Mouse (Mus musculus): Measurements from ENCODE around the gene Inpp5a.
A peak's percentile ranks its signal among the peaks of the same experiment; 100 is the strongest.

- no peak for TF ChIP-seq CTCF (IDR thresholded peaks at IDR 0.05; ENCODE audit: low read depth)
- TF ChIP-seq EP300 (IDR thresholded peaks at IDR 0.05; ENCODE audit: low read depth): peak; percentile 26; the same call in 1 of the 2 replicates
Measured at GRCm38 (mm10) chr7:139388670-139389212, at the start of gene Inpp5a.

Data from heart, postnatal 0 days (tissue).